Mouse (Mus musculus) cortical plate, adult 2 months (tissue): ENCODE data around the gene Gata5.

Experiments used
- CTCF ChIP-seq: fragments of 200-500 bp; IDR thresholded peaks from 2 replicates; pipeline ENCODE4 v1.5.1; 2011; ENCODE audit warnings: mild to moderate bottlenecking, control low read depth, low read length; ENCODE audit not compliant: insufficient read depth; ENCODE audit errors: extremely low read depth
- POLR2A ChIP-seq: fragments of 200-500 bp; IDR thresholded peaks from 2 replicates; pipeline ENCODE4 v1.6.1; 2011; ENCODE audit warnings: mild to moderate bottlenecking, low read length, control low read depth; ENCODE audit not compliant: insufficient read depth; ENCODE audit errors: extremely low read depth

DNA sequence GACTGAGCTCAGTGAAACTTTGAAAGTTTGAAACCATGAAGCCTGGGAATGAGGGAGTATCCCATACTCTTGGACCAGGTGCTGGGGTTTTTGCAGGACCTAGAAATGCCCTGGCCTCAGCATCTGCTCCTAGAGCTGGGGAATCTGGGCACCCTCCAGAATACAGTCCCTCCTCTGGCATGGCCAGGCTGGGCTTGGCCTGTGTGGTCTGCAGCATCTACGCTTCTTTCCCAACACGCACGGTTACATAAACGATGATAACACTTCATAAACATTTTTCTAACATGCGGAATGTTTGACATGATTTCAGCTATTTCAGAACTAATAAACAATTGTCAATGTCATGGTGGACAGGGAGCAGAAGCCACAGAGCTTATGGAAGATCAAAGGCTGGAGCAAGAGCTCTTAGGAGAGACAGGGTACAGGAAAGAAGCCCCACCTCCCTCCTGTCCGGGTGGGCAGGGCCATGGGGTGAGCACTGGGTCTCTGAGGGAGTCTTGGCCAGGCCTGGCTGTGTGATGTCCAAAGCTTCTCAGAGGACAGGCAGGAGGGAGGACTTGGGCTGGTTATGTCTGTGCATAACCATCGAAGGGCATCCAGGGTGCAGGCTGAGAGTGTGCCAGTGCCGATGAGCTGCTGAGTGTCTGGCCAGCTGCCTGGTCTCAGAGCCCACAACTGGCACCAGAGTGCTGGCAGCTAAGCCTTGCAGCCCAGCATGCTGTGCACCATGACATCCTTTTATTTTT lies 27.9 kb downstream of the Gata5 start:
- TF ChIP-seq POLR2A: no peak
- no peak for TF ChIP-seq CTCF
